Mouse (Mus musculus): ENCODE data around the gene Ccdc121. TPM values are rescaled to one million over a fixed set of nuclear protein-coding genes. Genes with fewer than 3 reads are reported as not detected.

Gene Ccdc121
- total and polyA plus RNA-seq, 3 experiments, result not detected

DNA sequence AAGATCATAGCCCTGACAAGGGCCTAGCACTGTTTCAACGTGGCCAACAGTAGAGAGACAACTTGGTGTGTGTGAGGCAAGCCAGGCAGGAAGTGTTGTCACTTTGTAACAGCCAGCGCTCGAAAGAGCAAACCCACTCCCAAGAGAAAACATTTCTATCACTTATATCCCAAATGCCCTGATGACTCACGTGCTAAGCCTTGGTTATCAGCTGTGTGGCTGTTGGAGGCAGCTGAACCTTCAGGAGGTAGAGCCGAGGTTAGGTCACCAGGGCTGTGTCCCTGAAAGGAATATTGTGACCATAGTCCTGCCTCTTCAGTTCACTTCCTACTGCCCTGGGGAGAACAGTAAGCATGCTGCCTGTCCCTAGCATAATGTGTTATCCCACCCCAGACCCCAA, 39.6 kb upstream of the Ccdc121 start:
- Histone ChIP-seq H3K27me3 (replicated peaks) (no peaks in the 10 kb centered on the region), H3K36me3 (replicated peaks in 1 of 2; ENCODE audit: control insufficient read depth in 1 of 2, insufficient read depth in 1 of 2, low read length in 1 of 2) (no peaks in the 10 kb centered on the region), H3K4me1 (ENCODE audit: control insufficient read depth in 1 of 2, insufficient read depth in 2 of 2) (peaks cover 0 to 17% of the 10 kb centered on the region in 2 experiments; a peak in 2 of 4 replicates), H3K4me2 (ENCODE audit: insufficient read depth, low read depth, poor library complexity, severe bottlenecking) (no peak overlapping the region), H3K27ac (ENCODE audit: insufficient read depth, low read depth) (no peak overlapping the region), H3K9me3 (replicated peaks; ENCODE audit: low read length) (no peaks in the 10 kb centered on the region), H3K79me2 (replicated peaks; ENCODE audit: control insufficient read depth, extremely low read depth, insufficient read depth, poor library complexity, severe bottlenecking) (no peaks in the 10 kb centered on the region), H3K4me3 (replicated peaks in 1 of 3; ENCODE audit: low read depth in 2 of 3, low read length in 2 of 3, poor library complexity in 1 of 3) (no peak overlapping the region), H3K9ac (ENCODE audit: insufficient read depth, low read depth) (no peak overlapping the region)
- TF ChIP-seq CHD2 (IDR thresholded peaks at IDR 0.05; ENCODE audit: low read length) (no peak), MAX (IDR thresholded peaks at IDR 0.05; ENCODE audit: low read length) (no peak), POLR2A (IDR thresholded peaks at IDR 0.05; ENCODE audit: low read depth, low read length) (no peak), USF1 (IDR thresholded peaks at IDR 0.05; ENCODE audit: low read depth, low read length) (no peak), SIN3A (IDR thresholded peaks at IDR 0.05; ENCODE audit: low read length) (no peak), BHLHE40 (IDR thresholded peaks at IDR 0.05; ENCODE audit: low read depth, low read length) (no peak), ZMIZ1 (IDR thresholded peaks at IDR 0.05; ENCODE audit: low read depth, low read length) (no peak), NRF1 (IDR thresholded peaks at IDR 0.05; ENCODE audit: low read depth, low read length) (no peak), HCFC1 (IDR thresholded peaks at IDR 0.05; ENCODE audit: low read depth, low read length) (no peak), ZKSCAN1 (IDR thresholded peaks at IDR 0.05; ENCODE audit: borderline replicate concordance, low read depth, low read length) (no peak), JUN (IDR thresholded peaks at IDR 0.05; ENCODE audit: insufficient read depth, low read depth, low read length) (no peak), KAT2A (IDR thresholded peaks at IDR 0.05; ENCODE audit: insufficient replicate concordance, low read length) (no peak), ZNF384 (IDR thresholded peaks at IDR 0.05; ENCODE audit: low read depth, low read length) (no peak), POLR2AphosphoS2 (IDR thresholded peaks at IDR 0.05; ENCODE audit: low read depth, low read length) (no peak), NELFE (IDR thresholded peaks at IDR 0.05; ENCODE audit: low read depth, low read length) (no peak), ZC3H11A (IDR thresholded peaks at IDR 0.05; ENCODE audit: low read depth, low read length) (no peak), PAX5 (IDR thresholded peaks at IDR 0.05; ENCODE audit: low read length) (no peak)
- in situ Hi-C loops (cut with MboI; ENCODE audit: low pct_ligation_motif_present, low pct_unique_long_range_greater_than_20kb, low sequenced_read_pairs) (no loop called here), dilution Hi-C loops (cut with MboI; ENCODE audit: extremely low pct_ligation_motif_present, extremely low pct_unique_long_range_greater_than_20kb, low sequenced_read_pairs) (no loop called here)
- no peak for DNase-seq (ENCODE audit: extremely low read depth)

GRCm38 (mm10) chr1:181549987-181550386, 38.7 kb upstream of the Ccdc121 start:
- Histone ChIP-seq H3K4me2 (ENCODE audit: insufficient read depth, low read depth, poor library complexity, severe bottlenecking) (no peak overlapping the region), H3K27me3 (replicated peaks) (no peaks in the 10 kb centered on the region), H3K36me3 (replicated peaks in 1 of 2; ENCODE audit: control insufficient read depth in 1 of 2, insufficient read depth in 1 of 2, low read length in 1 of 2) (no peaks in the 10 kb centered on the region), H3K27ac (ENCODE audit: insufficient read depth, low read depth) (no peak overlapping the region), H3K4me3 (replicated peaks in 1 of 3; ENCODE audit: low read depth in 2 of 3, low read length in 2 of 3, poor library complexity in 1 of 3) (no peak overlapping the region), H3K9ac (ENCODE audit: insufficient read depth, low read depth) (no peak overlapping the region), H3K9me3 (replicated peaks; ENCODE audit: low read length) (no peaks in the 10 kb centered on the region), H3K79me2 (replicated peaks; ENCODE audit: control insufficient read depth, extremely low read depth, insufficient read depth, poor library complexity, severe bottlenecking) (no peaks in the 10 kb centered on the region), H3K4me1 (ENCODE audit: control insufficient read depth in 1 of 2, insufficient read depth in 2 of 2) (peaks cover 0 to 16% of the 10 kb centered on the region in 2 experiments; a peak in 2 of 4 replicates)
- TF ChIP-seq JUN (IDR thresholded peaks at IDR 0.05; ENCODE audit: insufficient read depth, low read depth, low read length), result no peak
- no peak for TF ChIP-seq IRF4 (IDR thresholded peaks at IDR 0.05; ENCODE audit: low read depth, low read length)
- in situ Hi-C loops (cut with MboI; ENCODE audit: low pct_ligation_motif_present, low pct_unique_long_range_greater_than_20kb, low sequenced_read_pairs), result loop anchor here (25.0 kb wide), 2 partner anchors 263 to 538 kb away; partner anchors contain the start of gene Ephx1
- dilution Hi-C loops (cut with MboI; ENCODE audit: extremely low pct_ligation_motif_present, extremely low pct_unique_long_range_greater_than_20kb, low sequenced_read_pairs), result no loop called here
- no peak for DNase-seq (ENCODE audit: extremely low read depth)

Measured in CH12.LX (cell line).